Mouse (Mus musculus) kidney, embryonic 15.5 days (tissue): ENCODE measurements around the gene Uhrf2. TPM values are rescaled to one million over a fixed set of nuclear protein-coding genes. Genes with fewer than 3 reads are reported as not detected.

Experiments used
- ATAC-seq: fragments of 200-750 bp; cut with Nextera tagmentation; replicated peaks from 2 replicates; pipeline ENCODE4 v1.8.0; 2017; ENCODE audit warnings: moderate TSS enrichment; ENCODE audit not compliant: low FRiP score
- H3K27ac ChIP-seq: fragments of 300-500 bp; sonication (generic); 2 replicates; pipeline ENCODE4 v1.5.1; 2015; ENCODE audit warnings: mild to moderate bottlenecking, inconsistent platforms
- H3K27me3 ChIP-seq: fragments of 300-500 bp; sonication (generic); 2 replicates; pipeline ENCODE4 v1.6.1; 2015; ENCODE audit warnings: inconsistent platforms
- H3K36me3 ChIP-seq: fragments of 300-500 bp; sonication (generic); 2 replicates; pipeline ENCODE4 v1.6.1; 2015; ENCODE audit warnings: inconsistent platforms
- H3K4me1 ChIP-seq: fragments of 300-500 bp; sonication (generic); 2 replicates; pipeline ENCODE4 v1.6.1; 2015; ENCODE audit warnings: inconsistent platforms
- H3K4me2 ChIP-seq: fragments of 300-500 bp; sonication (generic); 2 replicates; pipeline ENCODE4 v1.6.1; 2015; ENCODE audit warnings: moderate library complexity, mild to moderate bottlenecking, inconsistent platforms
- H3K4me3 ChIP-seq: fragments of 300-500 bp; sonication (generic); replicated peaks from 2 replicates; pipeline ENCODE4 v1.5.1; 2015; ENCODE audit warnings: mild to moderate bottlenecking, inconsistent platforms
- H3K9ac ChIP-seq: fragments of 300-500 bp; sonication (generic); 2 replicates; pipeline ENCODE4 v1.6.1; 2015; ENCODE audit warnings: mild to moderate bottlenecking, inconsistent platforms
- H3K9me3 ChIP-seq: fragments of 300-500 bp; sonication (generic); replicated peaks from 2 replicates; pipeline ENCODE4 v1.6.1; 2016; ENCODE audit warnings: inconsistent platforms
- WGBS: fragments of 180-500 bp; shearing (Covaris S2); methylation state at CpG from one replicate; pipeline ENCODE4 v1.1.7; 2015; ENCODE audit warnings: mixed read lengths; 5-methylcytosine and 5-hydroxymethylcytosine counted together
- polyA plus RNA-seq: library from polyadenylated mRNA; unstranded; fragments of >200 nt; fragmentation: Nextera tagmentation; extraction: Ambion mirVana; gene quantifications from 2 replicates; pipeline ENCODE4 v1.2.1, GENCODE M21; 2015

Gene Uhrf2
- polyA plus RNA-seq = 85.3 and 87.5 TPM in 2 replicates

DNA sequence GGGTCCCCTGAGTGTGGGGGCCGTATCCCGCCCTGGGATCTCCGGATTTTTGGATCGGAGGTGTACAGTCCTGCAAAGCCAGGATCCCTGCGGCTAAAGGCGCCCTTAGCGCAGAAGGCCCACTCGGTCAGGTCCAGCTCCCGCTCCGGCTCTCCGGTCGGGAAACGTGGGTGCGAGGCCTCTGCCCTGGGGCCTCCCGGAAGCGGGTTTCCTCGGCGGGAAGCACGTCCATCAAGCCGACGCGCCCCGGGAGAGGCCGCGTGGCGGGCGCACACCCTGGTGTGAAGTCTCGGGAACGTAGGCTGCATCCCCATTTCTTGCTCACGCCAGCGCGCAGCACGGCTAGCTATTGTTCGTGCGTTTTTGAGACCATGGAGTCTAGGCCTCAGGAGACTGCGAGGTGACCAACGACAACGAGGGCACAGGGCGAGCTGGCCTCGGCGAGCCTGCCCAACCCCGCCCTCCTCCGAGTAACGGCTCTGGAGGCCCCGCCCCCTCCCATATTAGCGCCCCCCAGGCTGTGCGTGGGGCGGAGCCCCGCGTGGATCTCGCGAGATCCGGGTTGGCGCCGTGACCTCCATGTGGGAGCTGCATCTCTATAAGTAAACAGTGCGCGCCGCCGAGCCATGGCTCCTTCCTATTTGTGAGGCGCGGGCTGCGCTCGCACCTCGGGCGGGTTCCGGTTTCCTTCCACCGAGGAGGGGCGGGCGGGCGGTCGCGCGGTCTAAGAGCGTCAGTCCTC, at the start of gene Uhrf2:
Uhrf2 (plus strand) TSS at position 620 of the 742 bp plus-strand sequence.
- H3K36me3 ChIP-seq = peaks cover 6% of the 10 kb centered on the region; the same call in 1 of the 2 replicates
- no peaks in the 10 kb centered on the region for H3K27me3 ChIP-seq
- peak; percentile 96 for ATAC-seq
- peak within 1 kb of the TSS; percentile 80 for H3K4me2 ChIP-seq
- peak within 1 kb of the TSS; percentile 95 for H3K27ac ChIP-seq
- H3K9ac ChIP-seq = peak within 1 kb of the TSS; percentile 100
- WGBS = 1% methylated on average over 74 of the region's 74 CpGs
- peak within 1 kb of the TSS; percentile 94 for H3K4me3 ChIP-seq
- no peaks in the 10 kb centered on the region for H3K9me3 ChIP-seq
- peaks cover 24% of the 10 kb centered on the region for H3K4me1 ChIP-seq

DNA sequence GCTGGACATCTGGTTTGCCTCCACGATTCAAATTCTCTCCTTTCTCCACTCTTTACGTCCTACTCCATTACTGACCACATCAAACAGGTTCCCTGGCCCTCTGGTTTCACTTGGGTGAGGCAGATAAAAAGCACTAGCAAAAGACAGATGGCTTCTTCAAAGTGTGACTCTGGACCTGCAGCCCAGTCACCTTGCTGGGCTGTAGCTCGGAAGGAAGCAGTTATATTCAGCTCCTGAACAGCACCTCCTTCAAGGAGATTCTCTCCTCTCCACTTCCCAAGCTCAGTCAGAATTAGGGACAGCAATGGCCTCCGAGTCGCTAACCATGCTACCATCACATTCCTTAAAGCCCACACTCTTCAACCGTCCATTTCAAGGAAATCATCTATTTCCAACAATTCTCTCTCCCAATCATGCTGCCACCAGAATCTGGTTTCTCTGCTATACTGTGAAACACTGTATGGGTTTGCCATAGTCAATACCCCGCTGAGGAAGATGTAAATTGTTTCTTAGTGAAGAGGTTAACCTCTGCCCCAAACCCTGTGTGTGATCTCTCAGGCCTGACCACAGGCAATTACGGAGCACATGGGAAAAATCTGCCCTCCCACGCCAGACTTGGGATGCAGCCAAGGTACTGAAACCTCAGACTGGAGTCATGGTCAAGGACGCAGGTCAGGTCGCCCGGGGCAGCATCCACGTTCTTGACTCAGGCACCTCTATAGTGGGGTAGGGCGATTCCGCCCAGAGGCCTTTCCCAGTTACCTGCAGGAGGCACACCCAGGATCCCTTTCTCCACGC, 45.9 kb upstream of the Uhrf2 start:
- no peaks in the 10 kb centered on the region for H3K27me3 ChIP-seq
- no peak overlapping the region for H3K4me3 ChIP-seq
- peak overlapping the region; percentile 33 for H3K4me2 ChIP-seq
- peaks cover 16% of the 10 kb centered on the region for H3K4me1 ChIP-seq
- 34% methylated on average over 16 of the region's 16 CpGs for WGBS
- H3K9me3 ChIP-seq = no peaks in the 10 kb centered on the region
- H3K36me3 ChIP-seq = no peaks in the 10 kb centered on the region
- peak; percentile 93 for ATAC-seq
- H3K9ac ChIP-seq = no peak overlapping the region
- H3K27ac ChIP-seq = peak overlapping the region; percentile 73

DNA sequence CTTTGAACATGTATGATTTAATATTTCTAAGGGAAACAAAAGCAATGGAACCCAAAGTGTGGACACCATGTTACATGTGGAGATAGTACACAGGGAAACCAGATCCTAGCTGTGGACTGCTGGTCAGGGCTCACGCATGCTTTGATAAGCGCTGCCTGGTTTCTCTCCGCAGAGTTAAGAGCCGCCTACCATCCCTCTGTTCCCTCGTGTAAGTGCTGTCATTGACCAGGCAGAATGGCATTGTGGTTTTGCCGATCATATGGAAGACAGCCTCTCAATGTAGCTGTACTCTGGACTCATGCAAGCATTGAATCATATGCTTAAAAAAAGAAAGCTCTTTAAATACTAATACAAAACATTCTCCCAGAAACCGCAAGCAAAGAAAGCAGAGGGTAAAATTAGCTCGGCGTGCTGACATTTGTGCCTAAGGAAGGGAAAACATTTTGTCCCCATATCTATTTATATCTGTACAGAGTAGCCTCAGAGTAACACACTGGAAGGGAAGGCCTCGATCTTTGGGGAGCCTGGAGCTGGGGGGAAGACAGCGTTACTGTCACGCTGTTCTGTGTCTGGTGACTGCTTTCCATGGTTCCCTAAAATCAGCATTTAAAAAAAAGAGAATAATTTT, 43.7 kb upstream of the Uhrf2 start:
- H3K9me3 ChIP-seq = no peaks in the 10 kb centered on the region
- no peak overlapping the region for H3K4me3 ChIP-seq
- H3K27ac ChIP-seq = no peak overlapping the region
- WGBS = 86% methylated on average over 12 of the region's 12 CpGs
- no peak overlapping the region for H3K4me2 ChIP-seq
- no peak for ATAC-seq
- H3K36me3 ChIP-seq = no peaks in the 10 kb centered on the region
- H3K9ac ChIP-seq = no peak overlapping the region
- H3K4me1 ChIP-seq = peaks cover 16% of the 10 kb centered on the region
- H3K27me3 ChIP-seq = no peaks in the 10 kb centered on the region

DNA sequence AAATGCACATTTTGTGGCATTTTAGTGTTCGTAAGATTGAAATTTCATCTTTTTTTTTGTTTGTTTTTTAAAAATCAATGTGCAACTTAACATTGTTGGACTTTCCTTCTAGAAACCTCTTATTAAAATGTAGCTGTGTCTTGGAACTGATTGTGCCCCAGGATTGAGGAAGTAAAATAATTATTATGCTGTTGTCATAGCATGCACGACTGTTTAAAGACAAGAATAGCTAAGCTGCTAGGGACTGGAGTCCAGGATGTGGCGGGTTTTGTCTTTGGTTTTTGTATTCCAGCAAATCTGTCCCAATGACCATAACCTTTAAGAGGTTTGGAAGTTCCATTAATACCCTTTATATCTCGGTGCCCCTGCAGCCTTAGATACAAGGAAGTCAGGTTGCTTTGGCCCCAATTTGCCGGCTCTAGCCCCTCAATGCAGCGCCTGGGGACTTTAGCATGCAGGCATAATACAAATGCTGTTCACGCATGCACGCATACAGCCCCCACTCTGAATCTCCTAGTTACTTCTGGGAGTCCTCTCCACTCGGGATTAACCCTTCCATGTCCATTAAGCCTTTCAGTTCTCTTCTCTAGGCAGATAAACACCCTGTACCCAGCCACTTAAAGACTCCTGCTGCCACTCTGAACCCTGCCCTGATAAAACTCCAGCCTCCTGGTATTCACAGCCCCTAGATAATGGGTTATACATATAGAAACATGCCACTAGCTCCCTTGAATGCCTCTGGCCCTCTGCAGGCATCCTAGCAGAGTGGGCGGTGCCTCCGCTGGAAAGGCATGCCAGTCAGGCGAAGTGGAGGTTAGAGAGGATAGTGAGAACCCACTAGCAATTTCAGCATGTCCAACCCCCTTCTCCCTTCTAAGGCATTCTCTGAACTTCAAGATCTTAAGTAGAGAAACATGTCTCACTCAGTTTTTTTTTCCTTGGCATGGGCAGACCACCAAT, 29.6 kb upstream of the Uhrf2 start:
- Histone ChIP-seq H3K27me3 (no peaks in the 10 kb centered on the region), H3K4me2 (no peak overlapping the region), H3K9ac (no peak overlapping the region), H3K27ac (no peak overlapping the region), H3K4me3 (no peak overlapping the region), H3K4me1 (no peaks in the 10 kb centered on the region), H3K9me3 (no peaks in the 10 kb centered on the region), H3K36me3 (no peaks in the 10 kb centered on the region)
- ATAC-seq = no peak
- WGBS = 69% methylated on average over 12 of the region's 12 CpGs

DNA sequence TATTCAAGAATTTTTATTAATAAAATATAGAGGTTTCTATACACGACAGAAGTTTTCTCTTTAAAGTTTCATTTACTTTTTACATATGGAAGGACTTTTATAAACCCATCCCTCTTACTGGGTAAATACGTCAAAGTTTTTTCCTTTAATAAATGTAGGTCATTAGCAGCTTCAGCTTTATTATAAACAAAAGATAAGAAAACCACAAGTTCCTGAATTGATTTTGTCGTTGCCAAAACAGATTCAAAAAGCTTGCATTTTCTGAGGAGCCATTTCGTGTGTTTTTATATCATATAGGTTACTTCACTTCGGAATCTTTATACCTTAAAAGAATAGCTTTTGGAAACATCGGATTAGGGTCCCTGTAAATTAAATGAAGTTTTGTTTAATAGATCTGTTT, 28.8 kb upstream of the Uhrf2 start:
- H3K27me3 ChIP-seq = no peaks in the 10 kb centered on the region
- no peaks in the 10 kb centered on the region for H3K4me1 ChIP-seq
- H3K4me3 ChIP-seq = no peak overlapping the region
- no peak overlapping the region for H3K4me2 ChIP-seq
- no peaks in the 10 kb centered on the region for H3K9me3 ChIP-seq
- no peak for ATAC-seq
- H3K9ac ChIP-seq = no peak overlapping the region
- no peak overlapping the region for H3K27ac ChIP-seq
- 84% methylated on average over 6 of the region's 6 CpGs for WGBS
- H3K36me3 ChIP-seq = no peaks in the 10 kb centered on the region

DNA sequence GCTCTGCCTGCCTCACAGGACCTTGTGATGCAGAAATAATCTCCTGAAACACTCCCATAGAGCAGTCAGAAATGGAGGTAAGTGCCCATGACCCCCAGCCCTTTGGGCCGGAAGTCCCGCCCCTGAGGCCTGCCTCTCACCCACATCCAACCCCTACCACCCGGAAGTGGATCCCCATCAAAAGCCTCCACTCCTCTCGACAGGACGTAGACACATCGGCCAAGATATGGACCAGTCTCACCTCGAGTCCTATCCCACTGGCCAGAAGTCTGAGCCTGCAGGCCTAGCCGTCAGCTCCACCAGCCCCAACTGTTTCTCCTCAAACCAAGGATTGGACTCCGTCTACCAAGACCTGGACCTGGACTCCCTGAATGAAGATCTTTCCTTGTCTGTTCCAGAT, 26.7 kb upstream of the Uhrf2 start, which contains the start of gene Trpd52l3:
Trpd52l3 (plus strand) TSS at position 170 of the 400 bp plus-strand sequence.
- Histone ChIP-seq H3K4me1 (no peaks in the 10 kb centered on the region), H3K4me2 (no peak within 1 kb of the TSS)
- no peak for ATAC-seq

DNA sequence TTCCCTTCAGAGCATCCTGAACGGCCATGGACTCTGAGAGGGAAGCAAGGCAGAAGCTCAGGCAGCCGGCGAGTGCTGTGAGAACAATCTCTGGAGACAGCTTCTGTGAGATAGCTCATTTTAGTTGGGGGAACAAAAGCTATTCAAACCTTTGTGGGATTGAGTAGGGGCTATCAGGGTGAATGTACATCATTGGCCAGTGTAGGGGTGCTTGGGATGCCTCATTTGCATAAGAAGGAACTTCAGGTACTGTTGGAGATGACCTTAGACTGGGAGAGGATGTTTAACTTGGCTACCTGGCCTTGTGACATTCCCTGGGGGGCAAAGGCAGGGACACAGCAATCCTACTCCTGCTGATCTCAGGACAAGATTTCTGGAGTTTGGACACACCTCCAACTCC, 23.9 kb upstream of the Uhrf2 start:
- Histone ChIP-seq H3K27ac (no peak overlapping the region), H3K9ac (no peak overlapping the region)
- ATAC-seq = no peak

More for the DNA sequence above, 26.7 kb upstream of the Uhrf2 start, which contains the start of gene Trpd52l3:
- H3K36me3 ChIP-seq = no peaks in the 10 kb centered on the region
- H3K4me3 ChIP-seq = no peak within 1 kb of the TSS
- no peaks in the 10 kb centered on the region for H3K27me3 ChIP-seq
- WGBS = 93% methylated on average over 9 of the region's 9 CpGs
- H3K9ac ChIP-seq = no peak within 1 kb of the TSS
- no peak within 1 kb of the TSS for H3K27ac ChIP-seq
- no peaks in the 10 kb centered on the region for H3K9me3 ChIP-seq

DNA sequence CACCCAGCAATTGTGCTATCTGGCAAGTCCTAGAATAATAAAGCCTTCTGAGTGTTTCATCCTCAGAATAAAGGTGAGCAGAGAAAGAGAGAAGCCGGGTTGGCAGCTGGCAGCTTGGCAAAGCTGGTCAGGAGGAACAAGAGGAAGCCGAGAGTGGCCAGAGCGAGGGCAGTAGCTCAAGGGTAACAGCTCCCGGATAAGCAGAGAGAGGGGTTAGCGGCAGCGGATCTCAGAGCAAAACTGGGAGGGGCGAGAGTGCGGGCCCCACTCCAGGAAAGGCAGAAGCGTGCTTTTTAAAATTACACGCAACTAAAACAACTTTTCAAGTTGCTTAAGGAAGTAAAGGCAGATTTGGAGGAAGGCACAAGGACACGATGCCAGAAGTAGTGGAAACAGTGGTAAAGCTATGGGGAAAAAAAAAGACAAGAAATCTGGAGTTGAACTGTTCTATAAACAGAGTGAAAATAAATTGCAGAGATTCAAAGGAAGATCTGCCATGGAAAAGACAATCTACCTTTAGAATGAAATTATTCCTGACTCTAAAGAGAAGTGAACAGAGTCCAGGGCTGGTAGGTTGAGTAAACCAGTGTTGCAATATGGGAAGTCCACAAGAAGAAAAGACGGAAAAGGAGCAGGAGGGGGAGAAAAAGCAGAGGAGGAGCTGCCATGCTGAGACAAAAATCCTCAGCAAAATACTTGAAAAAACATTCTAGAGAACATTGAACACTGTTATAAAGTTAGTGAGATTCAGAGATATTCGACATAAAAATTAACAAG, 19.6 kb upstream of the Uhrf2 start:
- 70% methylated on average over 13 of the region's 13 CpGs for WGBS

More for the DNA sequence above, 23.9 kb upstream of the Uhrf2 start:
- Histone ChIP-seq H3K9me3 (no peaks in the 10 kb centered on the region), H3K4me3 (no peak overlapping the region), H3K4me2 (no peak overlapping the region), H3K4me1 (0 out of 2 replicates have a peak, but pooled peaks cover 6% of the 10 kb centered on the region), H3K36me3 (no peaks in the 10 kb centered on the region), H3K27me3 (no peaks in the 10 kb centered on the region)
- WGBS = 77% methylated on average over 3 of the region's 3 CpGs

DNA sequence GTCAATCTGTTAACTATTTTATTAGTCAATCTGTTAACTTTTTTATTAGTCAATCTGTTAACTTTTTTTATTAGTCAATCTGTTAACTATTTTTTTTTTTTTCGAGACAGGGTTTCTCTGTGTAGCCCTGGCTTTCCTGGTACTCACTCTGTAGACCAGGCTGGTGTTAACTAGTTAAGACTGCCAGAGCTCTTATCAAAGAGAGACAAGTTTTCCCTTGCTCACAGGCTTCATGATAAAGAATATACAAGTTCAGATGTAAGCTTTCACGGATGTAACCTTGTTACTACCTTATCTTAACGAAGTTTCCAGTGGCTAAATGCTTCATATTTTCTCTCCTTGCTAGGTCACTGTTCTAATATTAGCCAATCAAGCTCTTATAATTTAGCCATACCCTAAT, 16.0 kb upstream of the Uhrf2 start:
- H3K4me2 ChIP-seq = no peak overlapping the region
- ATAC-seq = no peak
- H3K4me1 ChIP-seq = 0 out of 2 replicates have a peak, but pooled peaks cover 10% of the 10 kb centered on the region
- no peak overlapping the region for H3K4me3 ChIP-seq
- H3K9ac ChIP-seq = no peak overlapping the region
- whole genome bisulfite sequencing = 82% methylated on average over 3 of the region's 3 CpGs
- no peaks in the 10 kb centered on the region for H3K36me3 ChIP-seq
- no peaks in the 10 kb centered on the region for H3K9me3 ChIP-seq
- H3K27me3 ChIP-seq = no peaks in the 10 kb centered on the region
- no peak overlapping the region for H3K27ac ChIP-seq

More for the DNA sequence above, 19.6 kb upstream of the Uhrf2 start:
- Histone ChIP-seq H3K4me2 (no peak overlapping the region), H3K9me3 (no peaks in the 10 kb centered on the region), H3K27me3 (no peaks in the 10 kb centered on the region), H3K4me1 (0 out of 2 replicates have a peak, but pooled peaks cover 6% of the 10 kb centered on the region), H3K9ac (no peak overlapping the region), H3K27ac (no peak overlapping the region), H3K4me3 (no peak overlapping the region), H3K36me3 (no peaks in the 10 kb centered on the region)
- ATAC-seq = no peak

DNA sequence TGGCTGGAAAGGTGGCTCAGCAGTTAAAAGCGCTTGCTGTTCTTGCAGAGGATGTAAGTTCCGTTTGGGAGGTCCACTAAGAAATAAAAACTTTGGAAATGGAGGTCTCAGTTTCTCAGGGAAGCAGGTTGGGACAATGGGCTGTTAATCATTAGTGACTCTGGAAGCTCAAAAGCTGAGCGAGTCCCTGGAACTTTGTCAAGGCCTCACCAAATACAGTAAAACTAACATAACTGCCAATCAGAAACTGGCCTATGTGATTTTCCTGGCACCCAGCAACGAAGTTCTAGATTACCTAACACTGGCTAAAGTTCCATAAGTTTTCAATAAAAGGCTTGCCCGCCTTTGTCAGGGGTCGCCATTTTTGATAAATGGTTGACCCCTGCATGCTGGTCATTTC, 14.2 kb upstream of the Uhrf2 start:
- no peaks in the 10 kb centered on the region for H3K9me3 ChIP-seq
- no peak overlapping the region for H3K4me3 ChIP-seq
- ATAC-seq = no peak
- H3K27me3 ChIP-seq = no peaks in the 10 kb centered on the region
- H3K36me3 ChIP-seq = no peaks in the 10 kb centered on the region
- no peak overlapping the region for H3K9ac ChIP-seq
- no peak overlapping the region for H3K27ac ChIP-seq
- 70% methylated on average over 6 of the region's 6 CpGs for whole genome bisulfite sequencing
- 0 out of 2 replicates have a peak, but pooled peaks cover 4% of the 10 kb centered on the region for H3K4me1 ChIP-seq
- H3K4me2 ChIP-seq = no peak overlapping the region
